Mouse (Mus musculus) skeletal muscle tissue, adult 2 months (tissue): ENCODE data around the gene Arhgap45.
A peak's percentile ranks its signal among the peaks of the same experiment; 100 is the strongest.
"Not testable (repeated sequence)": the region's sequence is repeated elsewhere in the genome, so short reads cannot be mapped to it uniquely, and the experiment has no call there.

Experiments
- DNase-seq: peaks from one replicate; pipeline ENCODE4 v3.0.0-alpha.2; 2012; ENCODE audit warnings: low read depth, low spot score

Gene Arhgap45

GRCm38 (mm10) chr10:80033511-80034391 is 17.3 kb downstream of the Arhgap45 start:
- peak; percentile 57 for DNase-seq

GRCm38 (mm10) chr10:80035148-80035547 is 18.7 kb downstream of the Arhgap45 start:
- no peak for DNase-seq

GRCm38 (mm10) chr10:80035686-80036085 is 19.2 kb downstream of the Arhgap45 start:
- no peak for DNase-seq

GRCm38 (mm10) chr10:80036832-80037231 is 20.4 kb downstream of the Arhgap45 start:
- DNase-seq: no peak

- DNase-seq: peak; percentile 99
Measured at GRCm38 (mm10) chr10:80039559-80039979, 23.1 kb downstream of the Arhgap45 start, which contains the start of gene Polr2e. Gene Polr2e, minus strand, starts transcription at chr10:80039795.

GRCm38 (mm10) chr10:80041409-80042060 is 25.1 kb downstream of the Arhgap45 start:
- DNase-seq: not testable (repeated sequence)

GRCm38 (mm10) chr10:80044087-80044486 is 27.6 kb downstream of the Arhgap45 start:
- DNase-seq: no peak

GRCm38 (mm10) chr10:80045364-80045763 is 28.9 kb downstream of the Arhgap45 start:
- DNase-seq: not testable (repeated sequence)

GRCm38 (mm10) chr10:80045766-80046165 is 29.3 kb downstream of the Arhgap45 start:
- DNase-seq: no peak

GRCm38 (mm10) chr10:80047041-80047565 is 30.6 kb downstream of the Arhgap45 start, which contains the start of gene Gpx4:
Gene Gpx4, plus strand, starts transcription at chr10:80047166.
- no peak for DNase-seq

- DNase-seq: no peak
Measured at GRCm38 (mm10) chr10:80048396-80048795, 31.9 kb downstream of the Arhgap45 start.

GRCm38 (mm10) chr10:80048834-80049233 is 32.4 kb downstream of the Arhgap45 start:
- no peak for DNase-seq

GRCm38 (mm10) chr10:80050244-80050643 is 33.8 kb downstream of the Arhgap45 start:
- no peak for DNase-seq

- no peak for DNase-seq
Measured at GRCm38 (mm10) chr10:80050885-80051617, 34.6 kb downstream of the Arhgap45 start.

- DNase-seq: peak; percentile 74
Measured at GRCm38 (mm10) chr10:80051618-80052373, 35.3 kb downstream of the Arhgap45 start.

GRCm38 (mm10) chr10:80052374-80052764 is 35.9 kb downstream of the Arhgap45 start:
- no peak for DNase-seq

GRCm38 (mm10) chr10:80053259-80053780 is 36.9 kb downstream of the Arhgap45 start:
- DNase-seq: peak; percentile 100

GRCm38 (mm10) chr10:80053831-80054815 is 37.7 kb downstream of the Arhgap45 start:
- peak; percentile 55 for DNase-seq

- not testable (repeated sequence) for DNase-seq
Measured at GRCm38 (mm10) chr10:80054911-80055310, 38.5 kb downstream of the Arhgap45 start.
